Mouse (Mus musculus) Patski (cell line): Measurements from ENCODE around the gene Gata5. TPM values are rescaled to one million over a fixed set of nuclear protein-coding genes. Genes with fewer than 3 reads are reported as not detected.

Experiments used
- ATAC-seq: fragments of 100-300 bp; one replicate; pipeline ENCODE4 v1.8.0; 2021
- CTCF ChIA-PET: fragments of 350-600 bp; sonication (Branson Sonifier 250); formaldehyde crosslinking; loops from one replicate; lab custom pipeline; 2022; ENCODE audit warnings: inconsistent platforms; lab: Charles Lee
- POLR2A ChIA-PET: fragments of 350-600 bp; sonication (Branson Sonifier 250); formaldehyde crosslinking; loops from one replicate; lab custom pipeline; 2022; ENCODE audit warnings: antibody characterized with exemption, inconsistent platforms; lab: Charles Lee
- DNase-seq: peaks from one replicate; pipeline ENCODE4 v3.0.0-alpha.2; 2011; ENCODE audit warnings: low read depth, low spot score
- H3K27me3 ChIP-seq: fragments of 371-371 bp; one replicate; pipeline ENCODE4 v1.5.1; 2021
- CTCF ChIP-seq: fragments of 100-300 bp; IDR thresholded peaks from one replicate; pipeline ENCODE4 v1.5.1; 2021
- in situ Hi-C: fragments of 300-500 bp; cut with MboI; formaldehyde crosslinking; loops from 3 replicates; pipeline ENCODE4 v1.11.1; 2018; ENCODE audit warnings: low pct_unique_long_range_greater_than_20kb, mixed read lengths
- polyA plus RNA-seq: library from polyadenylated mRNA; unstranded; gene quantifications from one replicate; pipeline ENCODE4 v1.2.3, GENCODE M21; 2021

Gene Gata5
- polyA plus RNA-seq, 1 experiment from 2014 or later, result not detected

GRCm38 (mm10) chr2:180314292-180314691 lies 20.2 kb downstream of the Gata5 start:
- no peak for DNase-seq
- no peak for ATAC-seq
- in situ Hi-C loops, result loop anchor here (25.0 kb wide), 1 partner anchor 448 kb away; no protein-coding TSS in a partner anchor
- ChIA-PET CTCF (interaction anchor here (1.3 to 1.4 kb wide), 2 partner anchors 13 to 38 kb away, joined by 3 read pairs; no protein-coding TSS in a partner anchor), POLR2A (no interaction called here)
- no peak for TF ChIP-seq CTCF
- peaks cover 28% of the 10 kb centered on the region for H3K27me3 ChIP-seq

GRCm38 (mm10) chr2:180311147-180311546 lies 23.4 kb downstream of the Gata5 start:
- in situ Hi-C loops, result loop anchor here (25.0 kb wide), 1 partner anchor 451 kb away; no protein-coding TSS in a partner anchor
- POLR2A ChIA-PET, result no interaction called here
- H3K27me3 ChIP-seq, result peaks cover 14% of the 10 kb centered on the region
- CTCF ChIA-PET, result interaction anchor here (1.2 kb wide), 1 partner anchor 21 kb away, joined by 3 read pairs; the partner anchor contains the start of gene Rbbp8nl
- DNase-seq, result no peak
- no peak for ATAC-seq
- no peak for TF ChIP-seq CTCF

GRCm38 (mm10) chr2:180307680-180308079 lies 26.8 kb downstream of the Gata5 start:
- H3K27me3 ChIP-seq, result peaks cover 18% of the 10 kb centered on the region
- no peak for TF ChIP-seq CTCF
- in situ Hi-C loops, result loop anchor here (25.0 kb wide), 1 partner anchor 455 kb away; no protein-coding TSS in a partner anchor
- ATAC-seq (no peak), DNase-seq (no peak)
- CTCF ChIA-PET, result no interaction called here
- POLR2A ChIA-PET, result no interaction called here

- DNase-seq (no peak), ATAC-seq (no peak)
- in situ Hi-C loops, result loop anchor here (25.0 kb wide), 1 partner anchor 456 kb away; no protein-coding TSS in a partner anchor
- ChIA-PET POLR2A (no interaction called here), CTCF (no interaction called here)
- peaks cover 17% of the 10 kb centered on the region for H3K27me3 ChIP-seq
- no peak for TF ChIP-seq CTCF
Measured at GRCm38 (mm10) chr2:180306423-180307168, 27.9 kb downstream of the Gata5 start.

- no peak for DNase-seq
- no peak for ATAC-seq
- H3K27me3 ChIP-seq, result peaks cover 11% of the 10 kb centered on the region
- CTCF ChIA-PET, result no interaction called here
- TF ChIP-seq CTCF, result no peak
- POLR2A ChIA-PET, result no interaction called here
- in situ Hi-C loops, result loop anchor here (25.0 kb wide), 1 partner anchor 456 kb away; no protein-coding TSS in a partner anchor
Measured at GRCm38 (mm10) chr2:180306009-180306408, 28.5 kb downstream of the Gata5 start.

- DNase-seq (no peak), ATAC-seq (no peak)
- POLR2A ChIA-PET, result no interaction called here
- TF ChIP-seq CTCF, result no peak
- peaks cover 6% of the 10 kb centered on the region for H3K27me3 ChIP-seq
- CTCF ChIA-PET, result no interaction called here
- in situ Hi-C loops, result loop anchor here (25.0 kb wide), 1 partner anchor 457 kb away; no protein-coding TSS in a partner anchor
Measured at GRCm38 (mm10) chr2:180305490-180305889, 29.0 kb downstream of the Gata5 start.

GRCm38 (mm10) chr2:180304554-180304953 lies 29.9 kb downstream of the Gata5 start:
- H3K27me3 ChIP-seq, result peaks cover 4% of the 10 kb centered on the region
- TF ChIP-seq CTCF, result no peak
- ChIA-PET CTCF (no interaction called here), POLR2A (no interaction called here)
- in situ Hi-C loops, result loop anchor here (25.0 kb wide), 1 partner anchor 458 kb away; no protein-coding TSS in a partner anchor
- DNase-seq, result no peak
- ATAC-seq, result no peak

GRCm38 (mm10) chr2:180303468-180303867 lies 31.0 kb downstream of the Gata5 start:
- CTCF ChIA-PET, result no interaction called here
- DNase-seq, result no peak
- in situ Hi-C loops, result loop anchor here (25.0 kb wide), 1 partner anchor 459 kb away; no protein-coding TSS in a partner anchor
- peaks cover 4% of the 10 kb centered on the region for H3K27me3 ChIP-seq
- ATAC-seq, result no peak
- POLR2A ChIA-PET, result no interaction called here
- TF ChIP-seq CTCF, result no peak

GRCm38 (mm10) chr2:180302201-180302600 lies 32.3 kb downstream of the Gata5 start:
- no peak for DNase-seq
- peaks cover 4% of the 10 kb centered on the region for H3K27me3 ChIP-seq
- in situ Hi-C loops, result loop anchor here (25.0 kb wide), 1 partner anchor 460 kb away; no protein-coding TSS in a partner anchor
- TF ChIP-seq CTCF, result no peak
- CTCF ChIA-PET, result interaction anchor here (1.9 kb wide), 1 partner anchor 22 kb away, joined by 4 read pairs; no protein-coding TSS in a partner anchor
- POLR2A ChIA-PET, result no interaction called here
- no peak for ATAC-seq

GRCm38 (mm10) chr2:180300771-180301170 lies 33.7 kb downstream of the Gata5 start:
- in situ Hi-C loops, result loop anchor here (25.0 kb wide), 1 partner anchor 462 kb away; no protein-coding TSS in a partner anchor
- peaks cover 4% of the 10 kb centered on the region for H3K27me3 ChIP-seq
- ATAC-seq (no peak), DNase-seq (no peak)
- no peak for TF ChIP-seq CTCF
- CTCF ChIA-PET, result interaction anchor here (1.9 kb wide), 1 partner anchor 21 kb away, joined by 4 read pairs; no protein-coding TSS in a partner anchor
- POLR2A ChIA-PET, result no interaction called here

- no peak for DNase-seq
- in situ Hi-C loops, result loop anchor here (25.0 kb wide), 1 partner anchor 462 kb away; no protein-coding TSS in a partner anchor
- ChIA-PET CTCF (no interaction called here), POLR2A (no interaction called here)
- ATAC-seq, result no peak
- no peak for TF ChIP-seq CTCF
- H3K27me3 ChIP-seq, result peaks cover 4% of the 10 kb centered on the region
Measured at GRCm38 (mm10) chr2:180300252-180300651, 34.2 kb downstream of the Gata5 start.
